Mouse (Mus musculus): ENCODE results near the gene Hdac8. TPM values are rescaled to one million over a fixed set of nuclear protein-coding genes. Genes with fewer than 3 reads are reported as not detected.
A peak's percentile ranks its signal among the peaks of the same experiment; 100 is the strongest.

Gene Hdac8
- polyA plus RNA-seq, 1 experiment from 2014 or later, result 13.1 TPM

GRCm38 (mm10) chrX:102250150-102250890 is 254.8 kb downstream of the Hdac8 start:
- Histone ChIP-seq H3K9me3 (replicated peaks) (no peaks in the 10 kb centered on the region), H3K27me3 (ENCODE audit: low read depth, poor library complexity, severe bottlenecking) (peaks cover 99% of the 10 kb centered on the region), H3K4me3 (peak overlapping the region; percentile 64), H3K4me1 (peaks cover 19% of the 10 kb centered on the region), H3K36me3 (peaks cover 12% of the 10 kb centered on the region), H3K27ac (peak overlapping the region; percentile 82)
- peak; percentile 59 for DNase-seq (ENCODE audit: low spot score)
- 12% methylated on average over 67 of the region's 68 CpGs for WGBS

- H3K36me3 ChIP-seq, result peaks cover 12% of the 10 kb centered on the region
- H3K27ac ChIP-seq, result no peak overlapping the region
- no peaks in the 10 kb centered on the region for H3K9me3 ChIP-seq (replicated peaks)
- WGBS, result 71% methylated on average over 2 of the region's 2 CpGs
- H3K4me3 ChIP-seq, result no peak overlapping the region
- peaks cover 87% of the 10 kb centered on the region for H3K27me3 ChIP-seq (ENCODE audit: low read depth, poor library complexity, severe bottlenecking)
- no peaks in the 10 kb centered on the region for H3K4me1 ChIP-seq
- no peak for DNase-seq (ENCODE audit: low spot score)
These were observed 260.8 kb downstream of the Hdac8 start for GRCm38 (mm10) chrX:102244334-102244733.

Small RNA genes within 50 kb of the gene (microRNA-seq; reads per million reads assigned to microRNA genes)
- gene Gm26318, result not detected

Other genes starting within 250 kb of the Hdac8 start
- 10.1 and 12.9 TPM in 2 replicates for gene Phka1, start 138.9 kb upstream of the Hdac8 start, polyA plus RNA-seq (2016; fragmentation: Nextera tagmentation; extraction: Ambion mirVana)
- not detected in 2 replicates for gene Gm3880, start 181.6 kb upstream of the Hdac8 start, polyA plus RNA-seq (2016; fragmentation: Nextera tagmentation; extraction: Ambion mirVana)
- gene Gm9112, start 202.3 kb upstream of the Hdac8 start, polyA plus RNA-seq (2016; fragmentation: Nextera tagmentation; extraction: Ambion mirVana), result not detected in 2 replicates
- not detected in 2 replicates for gene Dmrtc1b, start 202.5 kb upstream of the Hdac8 start, polyA plus RNA-seq (2016; fragmentation: Nextera tagmentation; extraction: Ambion mirVana)